Mouse (Mus musculus): ENCODE results near the gene Kcnj4. TPM values are rescaled to one million over a fixed set of nuclear protein-coding genes. Genes with fewer than 3 reads are reported as not detected.

Gene Kcnj4
- polyA plus RNA-seq, 1 experiment from 2014 or later: not detected

DNA sequence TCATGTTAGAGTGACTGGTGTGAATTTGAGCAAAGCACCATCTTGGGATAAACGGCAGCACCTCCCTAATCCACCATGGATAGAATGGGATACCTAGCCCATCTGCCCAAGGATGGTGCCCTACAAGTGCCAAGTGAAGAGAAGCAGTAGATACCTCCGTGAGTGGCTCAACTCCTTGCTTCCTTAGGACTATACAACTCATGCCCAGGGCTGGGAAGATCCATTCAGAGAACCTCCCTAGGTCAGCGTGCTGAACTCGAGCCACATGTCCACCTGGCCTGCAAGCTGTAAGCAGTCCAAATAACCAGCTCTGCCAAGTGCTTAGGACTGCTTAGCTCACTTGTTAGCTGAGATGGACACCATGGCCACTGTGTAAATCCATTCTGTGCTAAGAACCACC, 22.2 kb upstream of the Kcnj4 start:
- Histone ChIP-seq H3K9ac (replicated peaks) (no peak overlapping the region), H3K36me3 (peaks cover 63% of the 10 kb centered on the region), H3K9me3 (no peaks in the 10 kb centered on the region), H3K27ac (replicated peaks) (no peak overlapping the region), H3K4me2 (replicated peaks) (no peak overlapping the region), H3K4me1 (no peaks in the 10 kb centered on the region), H3K27me3 (no peaks in the 10 kb centered on the region), H3K4me3 (no peak overlapping the region)
- ATAC-seq (ENCODE audit: low FRiP score, low read depth): 0 out of 2 replicates have a peak, but pooled peaks have one; percentile 36
- WGBS: 76% methylated on average over 4 of the region's 4 CpGs

DNA sequence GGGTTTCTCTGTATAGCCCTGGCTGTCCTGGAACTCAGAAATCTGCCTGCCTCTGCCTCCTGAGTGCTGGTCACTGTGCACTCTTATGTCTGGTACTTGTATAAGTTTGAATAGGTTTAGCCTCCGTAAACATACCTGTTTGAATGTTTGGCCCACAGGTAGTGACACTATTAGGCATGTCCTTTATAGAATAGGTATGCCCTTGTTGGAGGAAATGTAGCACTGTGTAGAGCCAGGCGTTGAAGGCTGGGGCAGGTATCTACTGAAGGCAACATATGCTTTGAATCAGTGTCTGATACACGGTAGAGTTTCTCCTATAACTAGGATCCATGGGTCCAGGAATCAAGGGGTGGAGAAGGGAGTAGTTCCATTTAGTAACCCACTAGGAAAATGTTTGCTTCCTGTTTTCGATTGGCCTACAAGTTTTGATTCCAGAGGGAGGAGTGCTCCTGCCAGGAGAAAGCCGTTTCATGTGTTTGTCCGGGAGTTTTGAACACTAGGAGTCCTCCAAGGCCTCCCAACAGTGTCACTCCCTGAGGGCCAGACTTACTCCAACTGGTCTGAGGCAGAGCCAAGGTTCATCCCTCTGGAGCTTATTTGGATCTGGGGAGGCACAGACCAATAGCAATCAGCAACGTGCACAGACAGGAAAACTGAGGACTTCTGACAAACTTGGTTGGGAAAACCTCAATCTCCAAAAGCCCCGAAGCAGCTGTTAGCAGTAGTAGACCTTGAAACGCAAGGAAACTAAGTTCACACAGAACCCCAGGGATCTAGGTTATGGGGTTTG, 21.1 kb upstream of the Kcnj4 start:
- Histone ChIP-seq H3K9ac (replicated peaks) (no peak overlapping the region), H3K27me3 (no peaks in the 10 kb centered on the region), H3K4me2 (replicated peaks) (no peak overlapping the region), H3K4me3 (no peak overlapping the region), H3K9me3 (no peaks in the 10 kb centered on the region), H3K4me1 (no peaks in the 10 kb centered on the region), H3K27ac (replicated peaks) (peak overlapping the region; percentile 3; the same call in 1 of the 2 replicates), H3K36me3 (peaks cover 53% of the 10 kb centered on the region)
- no peak for ATAC-seq (ENCODE audit: low FRiP score, low read depth)
- WGBS: 67% methylated on average over 9 of the region's 9 CpGs

DNA sequence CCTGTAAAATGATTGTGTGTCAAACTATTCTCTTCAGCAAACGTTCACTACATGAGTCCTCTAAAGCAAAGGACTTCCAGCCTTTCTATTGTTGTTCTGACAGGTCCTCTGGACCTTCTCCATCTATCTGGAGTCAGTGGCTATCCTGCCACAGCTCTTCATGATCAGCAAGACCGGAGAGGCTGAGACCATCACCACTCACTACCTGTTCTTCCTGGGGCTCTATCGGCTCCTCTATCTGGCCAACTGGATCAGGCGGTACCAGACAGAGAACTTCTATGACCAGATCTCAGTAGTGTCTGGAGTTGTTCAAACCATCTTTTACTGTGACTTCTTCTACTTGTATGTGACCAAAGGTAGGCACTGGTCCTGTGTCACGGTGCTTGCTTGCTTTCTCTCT, 20.5 kb upstream of the Kcnj4 start:
- Histone ChIP-seq H3K4me2 (replicated peaks) (no peak overlapping the region), H3K4me1 (no peaks in the 10 kb centered on the region), H3K9ac (replicated peaks) (no peak overlapping the region), H3K27me3 (no peaks in the 10 kb centered on the region), H3K27ac (replicated peaks) (no peak overlapping the region; the same call in 1 of the 2 replicates), H3K9me3 (no peaks in the 10 kb centered on the region), H3K36me3 (peaks cover 46% of the 10 kb centered on the region), H3K4me3 (no peak overlapping the region)
- no peak for ATAC-seq (ENCODE audit: low FRiP score, low read depth)
- 91% methylated on average over 5 of the region's 5 CpGs for WGBS

DNA sequence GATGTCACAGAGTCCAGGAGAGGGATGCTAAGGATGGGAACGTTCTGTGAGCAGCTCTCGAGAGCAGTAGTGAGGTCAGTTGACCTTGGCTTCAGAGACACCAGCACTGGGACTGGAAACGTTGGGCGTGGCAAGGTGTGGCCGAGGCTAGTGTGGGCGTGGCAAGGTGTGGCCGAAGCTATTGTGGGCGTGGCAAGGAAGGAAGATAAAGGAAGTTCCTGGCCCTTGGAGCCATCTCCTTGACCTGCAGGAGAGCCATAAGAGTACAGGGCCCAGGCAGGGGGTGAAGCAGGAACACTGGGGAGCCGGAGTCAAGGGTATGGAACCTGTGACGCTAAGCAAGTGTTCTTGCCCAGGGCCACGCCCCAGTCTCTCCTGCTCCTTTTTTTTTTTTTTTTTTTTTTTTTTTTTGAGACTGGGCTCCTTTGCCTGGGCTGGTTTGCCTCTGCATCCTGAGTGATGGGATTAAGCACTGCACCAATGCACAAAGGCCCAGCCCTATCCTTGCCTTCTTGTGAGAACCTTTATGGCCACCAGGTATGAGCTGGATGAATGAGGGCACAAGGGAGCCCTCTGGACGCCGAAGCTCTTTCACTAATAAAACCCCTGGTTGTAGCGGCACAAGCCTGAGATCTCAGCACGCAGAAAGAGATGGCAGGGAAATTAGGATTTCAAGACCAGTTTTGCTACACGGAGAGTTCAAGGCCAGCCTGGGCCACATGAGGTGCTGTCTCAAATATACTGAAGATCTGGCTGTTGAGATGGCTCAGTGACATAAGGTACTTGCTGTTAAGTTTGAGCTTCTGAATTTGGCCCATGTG, 14.6 kb upstream of the Kcnj4 start:
- Histone ChIP-seq H3K27me3 (peaks cover 49% of the 10 kb centered on the region), H3K9ac (replicated peaks) (no peak overlapping the region), H3K27ac (replicated peaks) (no peak overlapping the region), H3K4me1 (peaks cover 14% of the 10 kb centered on the region; the same call in 1 of the 2 replicates), H3K4me2 (replicated peaks) (no peak overlapping the region), H3K36me3 (no peaks in the 10 kb centered on the region), H3K9me3 (no peaks in the 10 kb centered on the region), H3K4me3 (no peak overlapping the region)
- ATAC-seq (ENCODE audit: low FRiP score, low read depth): no peak
- WGBS: 49% methylated on average over 16 of the region's 16 CpGs

DNA sequence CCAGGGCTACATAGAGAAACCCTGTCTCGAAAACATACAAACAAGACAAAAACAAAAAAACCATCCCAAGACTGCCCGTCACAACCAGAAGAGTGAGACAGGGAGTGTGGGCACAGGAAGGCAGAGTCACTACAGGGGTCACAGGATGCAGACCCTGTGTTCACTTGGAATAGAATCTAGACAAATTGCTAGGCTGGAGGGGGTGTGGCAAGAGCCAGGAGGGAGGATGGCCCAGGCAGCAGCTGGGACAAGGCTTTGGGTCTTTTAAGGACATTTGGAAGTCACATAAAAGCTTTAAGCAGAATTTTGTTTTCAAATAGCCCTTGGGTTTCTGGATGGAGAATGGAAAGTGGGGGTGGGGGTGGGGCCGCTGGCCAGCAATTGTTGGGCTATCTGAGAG, 13.5 kb upstream of the Kcnj4 start:
- ATAC-seq (ENCODE audit: low FRiP score, low read depth): no peak
- no peak overlapping the region for H3K9ac ChIP-seq (replicated peaks)
- H3K4me3 ChIP-seq: no peak overlapping the region
- no peaks in the 10 kb centered on the region for H3K9me3 ChIP-seq
- 86% methylated on average over 3 of the region's 3 CpGs for WGBS
- peaks cover 59% of the 10 kb centered on the region for H3K27me3 ChIP-seq
- no peaks in the 10 kb centered on the region for H3K36me3 ChIP-seq
- no peak overlapping the region for H3K27ac ChIP-seq (replicated peaks)
- H3K4me1 ChIP-seq: peaks cover 14% of the 10 kb centered on the region; the same call in 1 of the 2 replicates
- no peak overlapping the region for H3K4me2 ChIP-seq (replicated peaks)

DNA sequence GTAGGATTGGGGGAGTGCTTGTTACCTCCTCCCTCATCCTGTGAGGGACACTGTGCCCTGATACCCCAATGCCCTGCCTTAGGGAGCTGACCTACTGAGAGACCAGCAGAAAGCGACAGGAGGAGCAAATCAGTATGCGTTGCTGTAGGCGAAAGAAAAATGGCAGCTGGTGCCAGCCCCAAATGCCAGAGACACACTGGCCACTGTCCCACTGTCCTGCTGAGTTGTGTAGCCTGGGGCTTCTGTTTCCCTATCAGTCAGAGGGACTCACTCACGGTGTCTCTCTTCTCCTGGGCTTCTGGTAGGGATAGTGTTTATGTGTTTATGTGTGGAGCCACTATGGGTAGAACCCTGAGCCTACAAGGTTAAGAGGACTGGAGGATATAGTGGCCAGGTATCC, 12.7 kb upstream of the Kcnj4 start:
- H3K27ac ChIP-seq (replicated peaks): no peak overlapping the region
- no peaks in the 10 kb centered on the region for H3K9me3 ChIP-seq
- WGBS: 85% methylated on average over 4 of the region's 4 CpGs
- no peaks in the 10 kb centered on the region for H3K36me3 ChIP-seq
- peaks cover 68% of the 10 kb centered on the region for H3K27me3 ChIP-seq
- no peak overlapping the region for H3K9ac ChIP-seq (replicated peaks)
- no peak for ATAC-seq (ENCODE audit: low FRiP score, low read depth)
- H3K4me3 ChIP-seq: no peak overlapping the region
- H3K4me2 ChIP-seq (replicated peaks): no peak overlapping the region
- peaks cover 14% of the 10 kb centered on the region; the same call in 1 of the 2 replicates for H3K4me1 ChIP-seq

DNA sequence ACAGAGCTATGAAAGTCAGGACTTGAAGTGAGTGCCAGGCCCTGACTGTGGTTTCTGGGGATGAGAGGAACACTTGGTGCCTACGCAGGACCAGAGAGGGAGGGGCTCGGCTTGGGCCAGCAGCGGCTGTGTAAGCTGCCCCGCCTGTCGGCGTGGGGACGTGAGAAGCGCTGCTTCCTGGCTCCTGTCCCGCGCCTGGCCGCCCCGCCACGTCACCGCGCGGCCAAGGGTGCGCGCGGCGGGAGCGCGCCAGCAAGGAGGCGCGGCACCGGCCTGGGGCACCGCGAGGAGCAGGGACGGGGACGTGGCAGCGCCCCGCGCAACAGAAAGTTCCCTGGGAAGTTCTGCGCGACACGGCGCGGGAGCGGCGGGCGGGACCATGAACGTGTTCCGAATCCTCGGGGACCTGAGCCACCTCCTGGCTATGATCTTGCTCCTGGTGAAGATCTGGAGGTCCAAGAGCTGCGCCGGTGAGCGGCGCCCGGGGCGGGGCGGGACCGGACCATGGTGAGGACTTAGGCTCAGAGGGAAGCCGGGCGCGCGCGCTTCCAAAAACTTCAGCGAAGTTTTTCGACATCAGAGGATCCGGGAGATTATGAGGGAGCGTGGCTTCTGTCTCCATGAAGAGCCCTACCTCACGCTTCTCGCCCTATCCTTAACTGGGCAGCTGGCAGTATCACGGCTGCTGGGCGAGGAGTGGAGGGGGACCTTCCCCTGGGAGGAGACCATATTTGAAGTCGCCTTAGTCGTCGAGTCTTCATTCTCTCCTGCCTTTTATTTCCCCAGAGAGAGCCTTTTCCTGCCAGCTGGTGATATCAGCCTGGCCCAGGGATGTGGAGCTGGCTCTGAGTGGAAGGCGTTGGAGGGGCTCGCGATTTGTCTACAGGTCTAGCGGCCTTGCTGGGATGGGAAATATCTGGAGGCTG, 11.4 kb upstream of the Kcnj4 start, which contains the start of gene Kdelr3:
TSS of gene Kdelr3 (plus strand) at position 241 of the 926 bp plus-strand sequence.
- Histone ChIP-seq H3K27me3 (peaks cover 80% of the 10 kb centered on the region), H3K4me2 (replicated peaks) (peak within 1 kb of the TSS; percentile 87), H3K4me1 (peaks cover 23% of the 10 kb centered on the region), H3K4me3 (peak within 1 kb of the TSS; percentile 48), H3K27ac (replicated peaks) (no peak within 1 kb of the TSS), H3K9ac (replicated peaks) (peak within 1 kb of the TSS; percentile 43), H3K36me3 (no peaks in the 10 kb centered on the region), H3K9me3 (no peaks in the 10 kb centered on the region)
- ATAC-seq (ENCODE audit: low FRiP score, low read depth): peak; percentile 35; the same call in 1 of the 2 replicates
- WGBS: under 1% methylated on average over 71 of the region's 71 CpGs

DNA sequence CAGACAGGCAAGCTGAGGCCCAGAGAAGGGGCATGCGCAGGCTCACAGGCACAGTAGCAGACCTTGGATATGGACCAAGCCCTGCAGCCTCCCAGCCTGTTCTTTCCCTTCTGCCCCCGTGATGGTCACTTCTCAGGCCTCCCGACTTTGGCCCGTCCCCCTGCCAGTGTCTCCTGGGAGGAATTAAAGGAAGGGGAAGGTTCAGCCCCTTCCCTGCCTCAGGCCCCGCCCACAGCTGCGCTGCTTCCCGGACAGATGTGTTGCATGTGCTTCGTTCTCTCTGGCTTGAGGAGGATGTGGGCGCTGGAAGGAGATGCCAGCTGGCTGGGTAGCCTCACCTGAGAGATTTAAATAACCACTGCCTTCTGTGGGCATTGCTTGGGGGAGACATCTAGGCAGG, 8.9 kb upstream of the Kcnj4 start:
- no peak for ATAC-seq (ENCODE audit: low FRiP score, low read depth)
- 13% methylated on average over 9 of the region's 9 CpGs for WGBS
- Histone ChIP-seq H3K36me3 (no peaks in the 10 kb centered on the region), H3K4me2 (replicated peaks) (no peak overlapping the region), H3K9me3 (no peaks in the 10 kb centered on the region), H3K27ac (replicated peaks) (no peak overlapping the region), H3K9ac (replicated peaks) (no peak overlapping the region), H3K27me3 (peaks cover 99% of the 10 kb centered on the region), H3K4me3 (no peak overlapping the region), H3K4me1 (peaks cover 23% of the 10 kb centered on the region)

DNA sequence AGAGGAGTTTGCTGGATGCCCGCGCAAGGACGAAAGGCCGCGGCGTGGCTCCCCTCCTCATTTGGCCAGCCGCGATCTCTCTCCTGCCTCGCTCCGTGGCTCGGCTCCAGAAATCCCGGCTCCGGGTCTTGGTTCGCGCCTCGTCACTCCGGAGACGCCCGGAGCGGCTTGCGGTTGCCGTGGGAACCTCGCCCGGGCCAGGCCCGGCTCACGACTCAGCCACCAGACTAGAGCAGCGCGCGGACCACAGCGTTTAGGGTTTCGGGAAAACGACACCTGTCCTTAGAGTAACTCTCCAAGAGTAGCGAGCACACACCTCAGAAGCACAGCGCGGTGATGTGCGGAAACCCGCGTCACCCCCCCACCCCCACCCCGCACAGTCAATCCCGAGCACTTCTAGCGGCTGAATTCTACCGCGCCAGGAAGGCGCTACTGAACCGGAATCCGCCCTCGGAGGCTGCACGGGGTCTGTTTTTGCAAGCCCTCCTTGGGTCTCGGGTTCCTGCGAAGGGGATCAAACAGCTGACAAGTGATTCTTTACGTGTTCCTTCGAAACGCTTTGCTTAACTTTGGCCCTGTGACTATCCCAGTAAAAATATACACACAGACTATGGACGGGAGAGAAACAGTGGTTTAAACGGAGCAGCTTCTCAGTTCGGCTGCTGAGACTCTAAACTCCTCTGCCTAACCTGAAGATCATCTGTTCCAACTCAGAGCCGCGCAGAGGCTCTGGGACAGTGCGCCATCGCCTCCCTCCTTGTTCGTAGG, 6.7 kb upstream of the Kcnj4 start:
- Histone ChIP-seq H3K4me1 (peaks cover 22% of the 10 kb centered on the region), H3K27me3 (peaks cover 99% of the 10 kb centered on the region)
- 1% methylated on average over 61 of the region's 61 CpGs for WGBS

DNA sequence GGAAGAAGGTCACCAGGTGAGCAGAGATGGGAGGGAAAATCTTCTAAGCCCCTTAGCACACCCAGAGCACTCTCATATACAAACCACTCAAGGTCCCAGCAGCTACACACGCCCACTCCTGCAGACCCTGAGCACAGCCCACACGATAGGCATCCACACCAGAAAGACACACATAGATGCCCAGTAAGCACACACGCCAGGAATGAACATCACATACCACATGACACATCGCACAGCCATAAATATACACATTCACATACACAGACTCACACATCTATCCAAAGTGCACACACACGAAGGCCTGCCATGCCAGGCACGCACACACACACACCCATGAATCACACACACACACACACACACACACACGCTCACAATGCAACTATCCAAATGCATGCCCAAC, 5.4 kb upstream of the Kcnj4 start:
- H3K9ac ChIP-seq (replicated peaks): no peak overlapping the region
- no peak for ATAC-seq (ENCODE audit: low FRiP score, low read depth)
- H3K4me2 ChIP-seq (replicated peaks): no peak overlapping the region
- H3K4me3 ChIP-seq: no peak overlapping the region
- no peak overlapping the region for H3K27ac ChIP-seq (replicated peaks)
- peaks cover 99% of the 10 kb centered on the region for H3K27me3 ChIP-seq
- H3K36me3 ChIP-seq: no peaks in the 10 kb centered on the region
- no peaks in the 10 kb centered on the region for H3K9me3 ChIP-seq
- WGBS: 83% methylated on average over 7 of the region's 7 CpGs
- H3K4me1 ChIP-seq: peaks cover 24% of the 10 kb centered on the region

More for the DNA sequence above, 6.7 kb upstream of the Kcnj4 start:
- no peaks in the 10 kb centered on the region for H3K36me3 ChIP-seq
- H3K9me3 ChIP-seq: no peaks in the 10 kb centered on the region
- no peak overlapping the region for H3K27ac ChIP-seq (replicated peaks)
- H3K4me2 ChIP-seq (replicated peaks): peak overlapping the region; percentile 70
- H3K9ac ChIP-seq (replicated peaks): no peak overlapping the region
- peak; percentile 84 for ATAC-seq (ENCODE audit: low FRiP score, low read depth)
- peak overlapping the region; percentile 44 for H3K4me3 ChIP-seq

DNA sequence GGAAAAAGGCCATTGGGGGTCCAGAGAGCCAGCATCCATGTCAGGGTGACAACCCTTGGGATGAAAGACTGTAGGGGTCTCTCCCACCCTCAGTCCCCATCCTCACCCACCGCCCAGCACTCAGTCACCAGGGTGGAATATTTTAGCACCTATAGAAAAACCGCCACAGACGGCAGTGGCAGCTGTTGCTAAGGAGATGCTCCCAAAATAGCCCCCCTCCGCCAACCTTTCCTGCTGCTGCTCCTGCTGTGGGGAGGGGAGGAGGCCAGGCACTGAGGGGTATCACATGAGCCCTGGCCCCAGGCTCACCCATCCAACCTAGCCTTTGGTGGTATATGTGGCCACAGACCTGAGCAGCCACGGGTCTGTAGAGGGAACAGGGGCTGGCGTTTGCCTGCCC, 5.0 kb upstream of the Kcnj4 start:
- Histone ChIP-seq H3K9ac (replicated peaks) (no peak overlapping the region), H3K4me3 (no peak overlapping the region), H3K4me2 (replicated peaks) (no peak overlapping the region), H3K36me3 (no peaks in the 10 kb centered on the region), H3K27me3 (peaks cover 99% of the 10 kb centered on the region), H3K4me1 (peaks cover 29% of the 10 kb centered on the region), H3K27ac (replicated peaks) (no peak overlapping the region), H3K9me3 (no peaks in the 10 kb centered on the region)
- no peak for ATAC-seq (ENCODE audit: low FRiP score, low read depth)
- 17% methylated on average over 6 of the region's 6 CpGs for WGBS
